Mouse (Mus musculus) CH12.LX (cell line): ENCODE data around the gene Bud23.

Source experiments
- CHD2 ChIP-seq: IDR thresholded peaks from 2 replicates; pipeline ENCODE4 v1.6.1; 2011; ENCODE audit warnings: low read length, improper control_type of control experiment
- CTCF ChIP-seq, 2 experiments: IDR thresholded peaks in 1 of 2; conservative IDR thresholded peaks in 1 of 2; 2 replicates each; pipeline ENCODE4 v1.5.1; 2011 to 2012; ENCODE audit warnings: low read depth in 2 of 2, low read length in 2 of 2, improper control_type of control experiment in 1 of 2, inconsistent platforms in 1 of 2, mild to moderate bottlenecking in 1 of 2, moderate library complexity in 1 of 2
- E2F4 ChIP-seq: IDR thresholded peaks from 2 replicates; pipeline ENCODE4 v1.6.1; 2011; ENCODE audit warnings: low read depth, low read length, improper control_type of control experiment; ENCODE audit not compliant: insufficient replicate concordance
- EP300 ChIP-seq: IDR thresholded peaks from 2 replicates; pipeline ENCODE4 v1.6.1; 2011; ENCODE audit warnings: low read length, improper control_type of control experiment
- MAX ChIP-seq: IDR thresholded peaks from 2 replicates; pipeline ENCODE4 v1.6.1; 2011; ENCODE audit warnings: low read length, improper control_type of control experiment
- POLR2A ChIP-seq: IDR thresholded peaks from 2 replicates; pipeline ENCODE4 v1.6.1; 2011; ENCODE audit warnings: low read depth, mild to moderate bottlenecking, improper control_type of control experiment, low read length
- POLR2AphosphoS2 ChIP-seq: IDR thresholded peaks from 2 replicates; pipeline ENCODE4 v1.6.1; 2011; ENCODE audit warnings: low read depth, low read length, improper control_type of control experiment
- SIN3A ChIP-seq: IDR thresholded peaks from 2 replicates; pipeline ENCODE4 v1.6.1; 2012; ENCODE audit warnings: low read length, improper control_type of control experiment, inconsistent platforms
- TCF12 ChIP-seq: IDR thresholded peaks from 2 replicates; pipeline ENCODE4 v1.6.1; 2014; ENCODE audit warnings: low read depth, mild to moderate bottlenecking, inconsistent platforms, low read length, improper control_type of control experiment
- ZC3H11A ChIP-seq: IDR thresholded peaks from 2 replicates; pipeline ENCODE4 v1.6.1; 2012; ENCODE audit warnings: low read depth, mild to moderate bottlenecking, inconsistent platforms, low read length, improper control_type of control experiment
- ZKSCAN1 ChIP-seq: IDR thresholded peaks from 2 replicates; pipeline ENCODE4 v1.6.1; 2012; ENCODE audit warnings: low read depth, inconsistent platforms, low read length, improper control_type of control experiment, borderline replicate concordance

GRCm38 (mm10) chr5:135072720-135073119, 8.0 kb upstream of the Bud23 start:
- no peak for TF ChIP-seq POLR2A
- TF ChIP-seq E2F4, result no peak
- TF ChIP-seq ZKSCAN1, result no peak
- TF ChIP-seq CTCF (conservative IDR thresholded peaks at IDR 0.05 in 1 of 2, IDR thresholded peaks at IDR 0.05 in 1 of 2; ENCODE audit: low read depth in 2 of 2, low read length in 2 of 2), result no peak
- TF ChIP-seq EP300, result no peak
- TF ChIP-seq SIN3A, result no peak
- TF ChIP-seq CHD2, result no peak
- no peak for TF ChIP-seq TCF12
- TF ChIP-seq POLR2AphosphoS2, result no peak
- no peak for TF ChIP-seq ZC3H11A
- TF ChIP-seq MAX, result no peak
